Comparison of ENCODE assay signal across 8 mouse cellular contexts in genomic region chr10:83360356-83360755, GRCm38 (mm10). TPM values are rescaled to one million over a fixed set of nuclear protein-coding genes. Genes with fewer than 3 reads are reported as not detected.
DNase-seq lines count a peak whose midpoint lies in the region; ATAC-seq and TF ChIP-seq lines count a peak whose summit lies in the region.

No protein-coding gene starts in this region.

- peaks cover 7% of the 10 kb centered on the region; the same call in 1 of the 2 replicates for H3K4me1 ChIP-seq in kidney, adult 2 months (ENCODE audit: control insufficient read depth, insufficient read depth, low read length)
- H3K4me1 ChIP-seq in bone marrow macrophage, adult 2 months (ENCODE audit: control insufficient read depth, insufficient read depth, low read length) = peaks cover 25% of the 10 kb centered on the region
- peaks cover 15% of the 10 kb centered on the region for H3K4me1 ChIP-seq in hindbrain, embryonic 12.5 days
- H3K4me1 ChIP-seq in midbrain, embryonic 11.5 days (ENCODE audit: control insufficient read depth, insufficient read depth, low read length) = peaks cover 9% of the 10 kb centered on the region; the same call in 1 of the 2 replicates

- no peaks in the 10 kb centered on the region for H3K9me3 ChIP-seq in hindbrain, embryonic 12.5 days (replicated peaks)
- H3K9me3 ChIP-seq in midbrain, embryonic 11.5 days (ENCODE audit: control insufficient read depth, low read length) = no peaks in the 10 kb centered on the region

- DNase-seq in kidney, adult 2 months = no peak
- no peak for DNase-seq in kidney, postnatal 14 days
- DNase-seq in midbrain, embryonic 11.5 days (ENCODE audit: low spot score, missing footprints) = no peak
- DNase-seq in urinary bladder, adult 2 months (ENCODE audit: low spot score) = no peak
- DNase-seq in urinary bladder, postnatal 25 days (ENCODE audit: low spot score) = no peak
- DNase-seq in adrenal gland, postnatal 10 days = no peak

- H3K27me3 ChIP-seq in kidney, adult 2 months (replicated peaks; ENCODE audit: control insufficient read depth, insufficient read depth, low read length) = no peaks in the 10 kb centered on the region
- H3K27me3 ChIP-seq in hindbrain, embryonic 12.5 days = no peaks in the 10 kb centered on the region; the same call in 1 of the 2 replicates
- H3K27me3 ChIP-seq in midbrain, embryonic 11.5 days (ENCODE audit: control insufficient read depth, insufficient read depth, low read length) = no peaks in the 10 kb centered on the region

- TF ChIP-seq CTCF in kidney, adult 2 months (conservative IDR thresholded peaks at IDR 0.05; ENCODE audit: insufficient read depth, insufficient read length, low read depth, low read length) = no peak
- TF ChIP-seq CTCF in bone marrow macrophage, adult 2 months (IDR thresholded peaks at IDR 0.05; ENCODE audit: low read depth, low read length) = no peak

- peak overlapping the region; percentile 91 for H3K9ac ChIP-seq in hindbrain, embryonic 12.5 days
- peak overlapping the region; percentile 87 for H3K9ac ChIP-seq in midbrain, embryonic 11.5 days (ENCODE audit: low read length)

- no peaks in the 10 kb centered on the region for H3K36me3 ChIP-seq in kidney, adult 2 months (ENCODE audit: control insufficient read depth, insufficient read depth, low read length)
- H3K36me3 ChIP-seq in hindbrain, embryonic 12.5 days = peaks cover 28% of the 10 kb centered on the region
- H3K36me3 ChIP-seq in midbrain, embryonic 11.5 days (ENCODE audit: control insufficient read depth, insufficient read depth, low read length) = peaks cover 13% of the 10 kb centered on the region

- under 1% methylated on average over 40 of the region's 40 CpGs for WGBS in kidney, adult 2 months
- WGBS in hindbrain, embryonic 12.5 days = under 1% methylated on average over 40 of the region's 40 CpGs
- WGBS in midbrain, embryonic 11.5 days = 1% methylated on average over 40 of the region's 40 CpGs

- H3K4me3 ChIP-seq in kidney, adult 2 months (ENCODE audit: insufficient read depth, low read depth, low read length) = peak overlapping the region; percentile 93
- peak overlapping the region; percentile 99 for H3K4me3 ChIP-seq in bone marrow macrophage, adult 2 months (ENCODE audit: insufficient read depth, low read length)
- H3K4me3 ChIP-seq in hindbrain, embryonic 12.5 days = peak overlapping the region; percentile 96
- H3K4me3 ChIP-seq in midbrain, embryonic 11.5 days (ENCODE audit: low read depth, low read length) = peak overlapping the region; percentile 90

- peak overlapping the region; percentile 33; the same call in 1 of the 2 replicates for H3K27ac ChIP-seq in kidney, adult 2 months (ENCODE audit: insufficient read depth, low read depth, low read length)
- H3K27ac ChIP-seq in bone marrow macrophage, adult 2 months (ENCODE audit: insufficient read depth, low read depth, low read length) = peak overlapping the region; percentile 57
- peak overlapping the region; percentile 77 for H3K27ac ChIP-seq in hindbrain, embryonic 12.5 days
- H3K27ac ChIP-seq in midbrain, embryonic 11.5 days (ENCODE audit: low read depth, low read length) = peak overlapping the region; percentile 44; the same call in 1 of the 2 replicates

- peak overlapping the region; percentile 80 for H3K4me2 ChIP-seq in hindbrain, embryonic 12.5 days (replicated peaks)
- peak overlapping the region; percentile 72 for H3K4me2 ChIP-seq in midbrain, embryonic 11.5 days

- peak; percentile 82; the same call in 1 of the 2 replicates for ATAC-seq in hindbrain, embryonic 12.5 days (ENCODE audit: low FRiP score)
- ATAC-seq in midbrain, embryonic 11.5 days (ENCODE audit: low FRiP score) = peak; percentile 74

- no peak for TF ChIP-seq POLR2A in kidney, adult 2 months (IDR thresholded peaks at IDR 0.05; ENCODE audit: low read depth, low read length)
- no peak for TF ChIP-seq POLR2A in bone marrow macrophage, adult 2 months (IDR thresholded peaks at IDR 0.05; ENCODE audit: borderline replicate concordance, low read depth, low read length)

RNA-seq across cellular contexts. Expression of gene D10Wsu102e, which starts 0.3 kb away (rescaled TPM):
- 0.37 and 0.41 TPM in 2 replicates for polyA plus RNA-seq in kidney, adult 2 months (2012; rRNA removed)
- polyA plus RNA-seq in bone marrow macrophage, adult 2 months (2012; ENCODE audit: insufficient read depth, insufficient read length, missing spikeins) = 0.54 and 0.61 TPM in 2 replicates
- polyA plus RNA-seq in hindbrain, embryonic 12.5 days (2016; fragmentation: Nextera tagmentation; extraction: Ambion mirVana) = 1.0 TPM in 2 replicates
- polyA plus RNA-seq in midbrain, embryonic 11.5 days (2014; fragmentation: Nextera tagmentation; extraction: Ambion mirVana) = 1.0 TPM in 2 replicates
- 0.33 and 0.44 TPM in 2 replicates for polyA plus RNA-seq in urinary bladder, adult 2 months (2012; rRNA removed)
- under 1 TPM; 0.63 to 1.00 TPM for total RNA-seq in adrenal gland, postnatal 10 days (2021)

RNA-seq across cellular contexts. Expression of gene Slc41a2, which starts 22.7 kb away (rescaled TPM):
- polyA plus RNA-seq in kidney, adult 2 months (2012; rRNA removed) = 6.4 and 7.1 TPM in 2 replicates
- 18.8 and 20.4 TPM in 2 replicates for polyA plus RNA-seq in bone marrow macrophage, adult 2 months (2012; ENCODE audit: insufficient read depth, insufficient read length, missing spikeins)
- polyA plus RNA-seq in hindbrain, embryonic 12.5 days (2016; fragmentation: Nextera tagmentation; extraction: Ambion mirVana) = 2.6 and 3.8 TPM in 2 replicates
- polyA plus RNA-seq in midbrain, embryonic 11.5 days (2014; fragmentation: Nextera tagmentation; extraction: Ambion mirVana) = 1.5 and 1.7 TPM in 2 replicates
- polyA plus RNA-seq in urinary bladder, adult 2 months (2012; rRNA removed) = 3.7 and 5.3 TPM in 2 replicates
- total RNA-seq in adrenal gland, postnatal 10 days (2021) = 1 to 10 TPM; 4.5 to 5.2 TPM
